Comparison of ENCODE assay signal across 8 mouse cellular contexts in the genomic region with DNA sequence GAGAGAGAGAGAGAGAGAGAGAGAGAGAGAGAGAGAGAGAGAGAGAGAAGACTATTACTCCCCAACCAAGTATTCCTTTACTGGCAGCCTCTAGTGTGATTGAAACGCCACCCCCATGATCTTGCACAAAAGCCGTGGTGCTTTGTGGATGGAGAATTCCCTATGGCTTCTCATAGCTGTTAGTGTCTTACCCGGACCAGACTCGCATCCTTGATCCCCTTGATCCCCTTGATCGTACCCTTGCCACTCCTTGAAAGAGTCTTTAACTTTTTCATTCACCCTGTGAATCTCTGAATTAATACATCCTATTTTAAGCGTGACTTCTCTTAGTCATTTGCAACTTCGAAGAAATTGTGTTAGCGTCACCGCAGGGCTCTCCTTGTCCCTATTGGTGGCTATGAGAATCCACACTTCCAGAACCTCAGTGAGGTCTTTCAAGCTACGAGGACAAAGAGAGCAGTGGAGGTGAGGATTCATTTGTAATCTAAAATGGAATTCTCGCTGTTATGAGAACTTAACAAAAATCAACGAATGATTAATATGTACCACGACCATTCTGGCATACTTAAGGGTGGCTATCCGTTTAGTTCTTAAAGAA. TPM values are rescaled to one million over a fixed set of nuclear protein-coding genes. Genes with fewer than 3 reads are reported as not detected.
DNase-seq lines count a peak whose midpoint lies in the region; ATAC-seq and TF ChIP-seq lines count a peak whose summit lies in the region.

No protein-coding gene starts in this region.

- H3K4me1 ChIP-seq in heart, embryonic 10.5 days = peaks cover 5% of the 10 kb centered on the region
- 0 out of 2 replicates have a peak, but pooled peaks cover 2% of the 10 kb centered on the region for H3K4me1 ChIP-seq in hindbrain, embryonic 11.5 days (replicated peaks; ENCODE audit: control insufficient read depth, insufficient read depth, low read length)
- H3K4me1 ChIP-seq in liver, postnatal 0 days (ENCODE audit: insufficient read depth) = peaks cover 4% of the 10 kb centered on the region; the same call in 1 of the 2 replicates

- no peak overlapping the region for H3K9ac ChIP-seq in hindbrain, embryonic 11.5 days (ENCODE audit: low read depth, low read length)
- H3K9ac ChIP-seq in liver, postnatal 0 days (replicated peaks) = no peak overlapping the region

- no peak for TF ChIP-seq POLR2A in brain, embryonic 14.5 days (IDR thresholded peaks at IDR 0.05; ENCODE audit: borderline replicate concordance, extremely low read depth, insufficient read depth, insufficient read length, poor library complexity, severe bottlenecking)

- peak overlapping the region; percentile 81 for H3K4me2 ChIP-seq in hindbrain, embryonic 11.5 days (replicated peaks; ENCODE audit: low read depth, low read length)
- peak overlapping the region; percentile 67 for H3K4me2 ChIP-seq in liver, postnatal 0 days (ENCODE audit: low read depth, low read length)

- no peak overlapping the region for H3K27ac ChIP-seq in heart, embryonic 10.5 days
- no peak overlapping the region for H3K27ac ChIP-seq in hindbrain, embryonic 11.5 days (ENCODE audit: low read depth, low read length)
- H3K27ac ChIP-seq in liver, postnatal 0 days (ENCODE audit: low read depth) = no peak overlapping the region

- intact Hi-C loops in heart, postnatal 25 days (cut with DNase I) = no loop called here
- intact Hi-C loops in left cerebral cortex, postnatal 14 days (cut with DNase I) = no loop called here

- TF ChIP-seq EP300 in liver, postnatal 0 days (IDR thresholded peaks at IDR 0.05; ENCODE audit: low read depth) = no peak

- DNase-seq in heart, embryonic 10.5 days (ENCODE audit: low spot score) = no peak
- no peak for DNase-seq in heart, postnatal 25 days (ENCODE audit: low spot score)
- DNase-seq in brain, embryonic 14.5 days (ENCODE audit: low read depth) = peak; percentile 63
- peak; percentile 31 for DNase-seq in hindbrain, embryonic 11.5 days (ENCODE audit: low spot score)
- no peak for DNase-seq in liver, postnatal 0 days
- DNase-seq in c-Kit-positive CD71-positive TER-119-positive erythroid progenitor cells, embryonic 14.5 days (ENCODE audit: low spot score) = no peak
- DNase-seq in left cerebral cortex, postnatal 14 days (ENCODE audit: low spot score in 2 of 2) = no peak

- TF ChIP-seq CTCF in brain, embryonic 14.5 days (IDR thresholded peaks at IDR 0.05; ENCODE audit: borderline replicate concordance, extremely low read depth, insufficient read depth, insufficient read length) = no peak; the same call in 1 of the 2 replicates
- TF ChIP-seq CTCF in liver, postnatal 0 days (IDR thresholded peaks at IDR 0.05; ENCODE audit: low read depth) = no peak

- 8% methylated on average over 14 of the region's 14 CpGs for WGBS in heart, embryonic 10.5 days
- 5% methylated on average over 14 of the region's 14 CpGs for WGBS in hindbrain, embryonic 11.5 days
- 10% methylated on average over 14 of the region's 14 CpGs for WGBS in liver, postnatal 0 days (ENCODE audit: insufficient replicate concordance)

- no peaks in the 10 kb centered on the region for H3K36me3 ChIP-seq in heart, embryonic 10.5 days
- H3K36me3 ChIP-seq in hindbrain, embryonic 11.5 days (ENCODE audit: control insufficient read depth, insufficient read depth, low read length) = no peaks in the 10 kb centered on the region
- no peaks in the 10 kb centered on the region for H3K36me3 ChIP-seq in liver, postnatal 0 days (replicated peaks; ENCODE audit: insufficient read depth, low read length)

- ATAC-seq in hindbrain, embryonic 11.5 days (ENCODE audit: low FRiP score) = peak; percentile 68
- ATAC-seq in liver, postnatal 0 days = no peak
- ATAC-seq in granulocyte monocyte progenitor cell, adult 5-6 weeks (replicated peaks; ENCODE audit: poor library complexity, severe bottlenecking) = no peak

- peaks cover 20% of the 10 kb centered on the region; the same call in 1 of the 2 replicates for H3K27me3 ChIP-seq in heart, embryonic 10.5 days (ENCODE audit: insufficient read depth, poor library complexity, severe bottlenecking)
- no peaks in the 10 kb centered on the region for H3K27me3 ChIP-seq in hindbrain, embryonic 11.5 days (ENCODE audit: control insufficient read depth, insufficient read depth, low read length)
- no peaks in the 10 kb centered on the region for H3K27me3 ChIP-seq in liver, postnatal 0 days (ENCODE audit: insufficient read depth, low read length)

- peak overlapping the region; percentile 56 for H3K4me3 ChIP-seq in heart, embryonic 10.5 days
- H3K4me3 ChIP-seq in hindbrain, embryonic 11.5 days (ENCODE audit: low read depth, low read length) = peak overlapping the region; percentile 37
- peak overlapping the region; percentile 22; the same call in 1 of the 2 replicates for H3K4me3 ChIP-seq in liver, postnatal 0 days (ENCODE audit: low read depth, low read length)

- H3K9me3 ChIP-seq in heart, embryonic 10.5 days = no peaks in the 10 kb centered on the region
- no peaks in the 10 kb centered on the region for H3K9me3 ChIP-seq in hindbrain, embryonic 11.5 days (ENCODE audit: control insufficient read depth, low read length)
- H3K9me3 ChIP-seq in liver, postnatal 0 days (ENCODE audit: low read length) = no peaks in the 10 kb centered on the region

RNA-seq across cellular contexts. Expression of gene Npffr2, which starts 0.9 kb away (rescaled TPM):
- 0.18 TPM in 1 of 2 replicates, not detected in the other for polyA plus RNA-seq in heart, embryonic 10.5 days (2016; fragmentation: Nextera tagmentation; extraction: Ambion mirVana)
- total RNA-seq in heart, postnatal 25 days (2021) = not detected
- polyA plus RNA-seq in brain, embryonic 14.5 days (2012; rRNA removed) = 0.04 and 0.14 TPM in 2 replicates
- 0.20 and 0.43 TPM in 2 replicates for polyA plus RNA-seq in hindbrain, embryonic 11.5 days (2014; fragmentation: Nextera tagmentation; extraction: Ambion mirVana)
- polyA plus RNA-seq in liver, postnatal 0 days (2015; fragmentation: Nextera tagmentation; extraction: Ambion mirVana) = not detected in 2 replicates
- total RNA-seq in granulocyte monocyte progenitor cell, adult 5-6 weeks (2014; fragmentation: Nextera tagmentation) = not detected in 2 replicates
- total RNA-seq in granulocyte monocyte progenitor cell, adult 5-6 weeks (2017) = not detected in 2 replicates
- under 1 TPM; 0.47 to 0.64 TPM for total RNA-seq in left cerebral cortex, postnatal 14 days (2021)

Comparison
In these comparisons a context has a peak if more than half of its experiments do, and no peak if none do; other contexts are left out.
1. DNase-seq: peak in brain, embryonic 14.5 days (single experiment) and hindbrain, embryonic 11.5 days (single experiment); none in heart, embryonic 10.5 days (single experiment), heart, postnatal 25 days (single experiment), liver, postnatal 0 days (single experiment), c-Kit-positive CD71-positive TER-119-positive erythroid progenitor cells, embryonic 14.5 days (single experiment) and left cerebral cortex, postnatal 14 days (0 of 2).
2. Peak in every context shown above with its lines, with median percentiles within 50 percentile points of each other: H3K4me3 ChIP-seq.